Mouse (Mus musculus): Measurements from ENCODE around the gene Asl. TPM values are rescaled to one million over a fixed set of nuclear protein-coding genes. Genes with fewer than 3 reads are reported as not detected.

Asl gene
- polyA plus RNA-seq (2015; fragmentation: Nextera tagmentation; extraction: Ambion mirVana) = 27.3 and 36.1 TPM in 2 replicates

GRCm38 (mm10) chr5:130029142-130029897 lies at the start of gene Asl, which contains the start of gene Crcp:
Asl (minus strand) TSS chr5:130029247.
Crcp (plus strand) TSS chr5:130029290.
- TF ChIP-seq CTCF (IDR thresholded peaks at IDR 0.05; ENCODE audit: low read depth) (no peak), EP300 (optimal IDR thresholded peaks at IDR 0.05) (no peak)
- Histone ChIP-seq H3K36me3 (ENCODE audit: control insufficient read depth, insufficient read depth, low read length) (no peaks in the 10 kb centered on the region), H3K4me2 (replicated peaks; ENCODE audit: low read depth) (peak within 1 kb of the TSS; percentile 67), H3K4me3 (ENCODE audit: low read depth, low read length) (peak within 1 kb of the TSS; percentile 68), H3K9me3 (ENCODE audit: control insufficient read depth, low read length) (no peaks in the 10 kb centered on the region), H3K27me3 (ENCODE audit: control insufficient read depth, insufficient read depth, low read length) (no peaks in the 10 kb centered on the region), H3K4me1 (replicated peaks; ENCODE audit: control insufficient read depth, insufficient read depth) (no peaks in the 10 kb centered on the region), H3K27ac (replicated peaks) (peak within 1 kb of the TSS; percentile 90), H3K9ac (ENCODE audit: low read length) (peak within 1 kb of the TSS; percentile 79)
- DNase-seq (ENCODE audit: low spot score) = peak; percentile 87
- peak; percentile 75 for ATAC-seq (ENCODE audit: low FRiP score, low TSS enrichment)
- 1% methylated on average over 51 of the region's 51 CpGs for WGBS

DNA sequence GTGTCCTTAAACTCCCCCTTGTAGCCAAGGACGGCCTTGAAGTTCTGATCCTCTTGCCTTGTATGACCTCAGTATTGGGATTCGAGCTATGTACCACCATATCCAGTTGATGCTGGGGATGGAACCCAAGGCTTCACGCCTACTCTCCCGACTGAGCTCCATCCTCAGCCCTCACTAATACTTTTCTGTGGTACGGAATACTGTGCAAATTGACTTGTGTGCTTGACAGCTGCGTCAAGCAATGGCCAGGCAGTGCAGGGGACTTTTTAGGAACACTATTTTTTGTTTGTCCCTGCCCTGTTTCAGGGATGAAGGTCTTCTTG lies 49.7 kb upstream of the Asl start:
- Histone ChIP-seq H3K4me3 (ENCODE audit: low read depth, low read length) (peak overlapping the region; percentile 73), H3K36me3 (ENCODE audit: control insufficient read depth, insufficient read depth, low read length) (no peaks in the 10 kb centered on the region), H3K27ac (replicated peaks) (peak overlapping the region; percentile 40; the same call in 1 of the 2 replicates), H3K9me3 (ENCODE audit: control insufficient read depth, low read length) (no peaks in the 10 kb centered on the region), H3K4me2 (replicated peaks; ENCODE audit: low read depth) (peak overlapping the region; percentile 78), H3K27me3 (ENCODE audit: control insufficient read depth, insufficient read depth, low read length) (no peaks in the 10 kb centered on the region), H3K9ac (ENCODE audit: low read length) (peak overlapping the region; percentile 53; the same call in 1 of the 2 replicates), H3K4me1 (replicated peaks; ENCODE audit: control insufficient read depth, insufficient read depth) (peaks cover 2% of the 10 kb centered on the region; the same call in 1 of the 2 replicates)
- WGBS = 38% methylated on average over 6 of the region's 6 CpGs
- TF ChIP-seq EP300 (optimal IDR thresholded peaks at IDR 0.05) = no peak
- TF ChIP-seq CTCF (IDR thresholded peaks at IDR 0.05; ENCODE audit: low read depth) = no peak
- ATAC-seq (ENCODE audit: low FRiP score, low TSS enrichment) (0 out of 2 replicates have a peak, but pooled peaks have one; percentile 1), DNase-seq (ENCODE audit: low spot score) (no peak)

- Histone ChIP-seq H3K9ac (ENCODE audit: low read length) (no peak overlapping the region), H3K27me3 (ENCODE audit: control insufficient read depth, insufficient read depth, low read length) (no peaks in the 10 kb centered on the region), H3K4me2 (replicated peaks; ENCODE audit: low read depth) (no peak overlapping the region; the same call in 1 of the 2 replicates), H3K9me3 (ENCODE audit: control insufficient read depth, low read length) (no peaks in the 10 kb centered on the region), H3K4me3 (ENCODE audit: low read depth, low read length) (no peak overlapping the region), H3K27ac (replicated peaks) (peak overlapping the region; percentile 40; the same call in 1 of the 2 replicates), H3K4me1 (replicated peaks; ENCODE audit: control insufficient read depth, insufficient read depth) (peaks cover 2% of the 10 kb centered on the region; the same call in 1 of the 2 replicates), H3K36me3 (ENCODE audit: control insufficient read depth, insufficient read depth, low read length) (no peaks in the 10 kb centered on the region)
- WGBS = 63% methylated on average over 9 of the region's 9 CpGs
- TF ChIP-seq CTCF (IDR thresholded peaks at IDR 0.05; ENCODE audit: low read depth) (no peak), EP300 (optimal IDR thresholded peaks at IDR 0.05) (no peak)
- ATAC-seq (ENCODE audit: low FRiP score, low TSS enrichment) = no peak
- no peak for DNase-seq (ENCODE audit: low spot score)
Measured at GRCm38 (mm10) chr5:130078096-130078833, 49.2 kb upstream of the Asl start.

- no peaks in the 10 kb centered on the region for H3K36me3 ChIP-seq (ENCODE audit: control insufficient read depth, insufficient read depth, low read length)
- no peak for DNase-seq (ENCODE audit: low spot score)
- WGBS = 61% methylated on average over 6 of the region's 6 CpGs
- H3K4me3 ChIP-seq (ENCODE audit: low read depth, low read length) = no peak overlapping the region
- no peaks in the 10 kb centered on the region for H3K27me3 ChIP-seq (ENCODE audit: control insufficient read depth, insufficient read depth, low read length)
- no peak overlapping the region for H3K9ac ChIP-seq (ENCODE audit: low read length)
- no peaks in the 10 kb centered on the region for H3K9me3 ChIP-seq (ENCODE audit: control insufficient read depth, low read length)
- TF ChIP-seq EP300 (optimal IDR thresholded peaks at IDR 0.05) (no peak), CTCF (IDR thresholded peaks at IDR 0.05; ENCODE audit: low read depth) (no peak)
- no peak overlapping the region for H3K4me2 ChIP-seq (replicated peaks; ENCODE audit: low read depth)
- 0 out of 2 replicates have a peak, but pooled peaks cover 2% of the 10 kb centered on the region for H3K4me1 ChIP-seq (replicated peaks; ENCODE audit: control insufficient read depth, insufficient read depth)
- H3K27ac ChIP-seq (replicated peaks) = no peak overlapping the region
- ATAC-seq (ENCODE audit: low FRiP score, low TSS enrichment) = no peak
Measured at GRCm38 (mm10) chr5:130076396-130076795, 47.3 kb upstream of the Asl start.

GRCm38 (mm10) chr5:130074491-130074890 lies 45.4 kb upstream of the Asl start:
- TF ChIP-seq CTCF (IDR thresholded peaks at IDR 0.05; ENCODE audit: low read depth) = no peak
- TF ChIP-seq EP300 (optimal IDR thresholded peaks at IDR 0.05) = no peak
- ATAC-seq (ENCODE audit: low FRiP score, low TSS enrichment) (peak; percentile 79), DNase-seq (ENCODE audit: low spot score) (peak; percentile 76)
- H3K36me3 ChIP-seq (ENCODE audit: control insufficient read depth, insufficient read depth, low read length) = no peaks in the 10 kb centered on the region
- no peaks in the 10 kb centered on the region for H3K9me3 ChIP-seq (ENCODE audit: control insufficient read depth, low read length)
- WGBS = 50% methylated on average over 6 of the region's 6 CpGs
- no peaks in the 10 kb centered on the region; the same call in 1 of the 2 replicates for H3K27me3 ChIP-seq (ENCODE audit: control insufficient read depth, insufficient read depth, low read length)
- H3K4me2 ChIP-seq (replicated peaks; ENCODE audit: low read depth) = peak overlapping the region; percentile 25; the same call in 1 of the 2 replicates
- 0 out of 2 replicates have a peak, but pooled peaks cover 2% of the 10 kb centered on the region for H3K4me1 ChIP-seq (replicated peaks; ENCODE audit: control insufficient read depth, insufficient read depth)
- no peak overlapping the region for H3K9ac ChIP-seq (ENCODE audit: low read length)
- peak overlapping the region; percentile 71 for H3K27ac ChIP-seq (replicated peaks)
- no peak overlapping the region for H3K4me3 ChIP-seq (ENCODE audit: low read depth, low read length)
